Mouse (Mus musculus): ENCODE measurements around the gene Man2b2.

The Man2b2 gene

DNA sequence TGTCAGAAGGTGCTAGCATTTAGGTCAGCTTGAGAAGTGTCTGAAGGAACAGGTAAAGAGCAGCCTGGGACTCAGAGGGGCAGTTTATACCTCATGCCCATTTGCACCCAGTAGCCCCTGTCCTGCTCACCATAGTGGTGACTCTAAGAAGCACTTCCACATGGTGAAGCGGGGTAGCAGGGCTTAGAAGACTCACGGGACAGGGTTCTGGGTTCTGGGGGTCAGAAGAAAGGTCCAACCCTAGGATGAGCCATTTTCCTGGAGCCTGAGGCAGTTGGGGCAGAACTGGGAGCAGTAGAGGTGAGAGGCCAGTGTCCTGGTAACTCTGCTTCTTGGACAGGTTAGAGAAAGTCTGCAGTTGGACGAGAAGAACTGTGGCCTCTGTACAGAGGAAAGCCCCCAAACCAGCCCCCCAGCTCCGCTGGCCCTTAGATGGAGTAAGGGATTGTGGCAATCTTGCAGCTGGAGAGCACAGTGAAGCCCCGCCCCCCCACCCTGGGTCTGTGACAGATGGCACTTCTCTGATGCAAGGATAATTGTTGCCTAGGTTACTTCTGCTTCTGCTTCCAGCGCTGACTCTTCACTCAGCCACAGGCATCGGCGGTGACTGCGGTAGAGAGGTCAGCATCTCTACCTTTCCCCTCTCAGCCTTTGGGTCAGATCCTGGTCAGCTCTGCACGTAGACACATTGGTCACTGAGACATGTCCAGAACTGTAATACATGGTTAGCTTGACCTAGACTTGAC is 63.3 kb downstream of the Man2b2 start:
- DNase-seq (ENCODE audit: low spot score): no peak

- DNase-seq (ENCODE audit: low spot score): no peak
Observed at GRCm38 (mm10) chr5:36759848-36760247, 70.6 kb downstream of the Man2b2 start.

- DNase-seq (ENCODE audit: low spot score): no peak
Observed at GRCm38 (mm10) chr5:36757033-36757432, 73.4 kb downstream of the Man2b2 start.
